ENCODE assay signal across 10 mouse cellular contexts in the genomic region with DNA sequence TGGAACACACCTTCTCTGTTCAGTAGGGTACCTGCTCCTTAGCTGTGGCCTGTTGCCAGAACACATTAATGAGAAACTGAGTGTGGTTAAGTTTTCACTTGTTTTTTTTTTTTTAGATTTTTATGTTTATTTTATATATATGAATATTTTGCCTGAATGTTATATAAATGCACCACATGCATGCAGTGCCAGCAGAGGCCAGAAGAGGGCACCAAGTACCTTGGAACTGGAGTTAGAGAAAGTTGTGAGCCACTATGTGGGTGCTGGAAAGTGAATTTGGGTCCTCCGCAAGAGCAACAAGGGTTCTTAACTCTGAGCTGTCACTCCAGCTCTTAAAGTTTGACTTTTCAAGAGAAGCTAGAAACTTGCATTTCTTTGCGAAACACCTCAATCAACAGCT. TPM values are rescaled to one million over a fixed set of nuclear protein-coding genes. Genes with fewer than 3 reads are reported as not detected.
DNase-seq lines count a peak whose midpoint lies in the region; ATAC-seq and TF ChIP-seq lines count a peak whose summit lies in the region.
"Had no signal": no experiment of that assay in that cellular context is flagged by ENCODE, and none has a peak within 500 bp of the region (broad histone marks: within the 10 kb centered on the region; RNA-seq: fewer than 3 reads in every experiment).

No protein-coding gene starts in this region.

- no peaks in the 10 kb centered on the region for H3K27me3 ChIP-seq in heart, adult 2 months (ENCODE audit: control insufficient read depth, insufficient read depth, low read length)
- H3K27me3 ChIP-seq in heart, embryonic 12.5 days (replicated peaks): no peaks in the 10 kb centered on the region
- no peaks in the 10 kb centered on the region for H3K27me3 ChIP-seq in limb, embryonic 10.5 days (ENCODE audit: low read depth, poor library complexity, severe bottlenecking)
- H3K27me3 ChIP-seq in hindbrain, embryonic 12.5 days: no peaks in the 10 kb centered on the region

- no peaks in the 10 kb centered on the region for H3K9me3 ChIP-seq in heart, embryonic 12.5 days (replicated peaks)
- no peaks in the 10 kb centered on the region for H3K9me3 ChIP-seq in limb, embryonic 10.5 days (replicated peaks)
- H3K9me3 ChIP-seq in hindbrain, embryonic 12.5 days (replicated peaks): no peaks in the 10 kb centered on the region

- no peak overlapping the region for H3K9ac ChIP-seq in heart, adult 2 months (ENCODE audit: low read depth, low read length)
- no peak overlapping the region for H3K9ac ChIP-seq in heart, embryonic 12.5 days
- H3K9ac ChIP-seq in hindbrain, embryonic 12.5 days: no peak overlapping the region

- 84% methylated on average over 2 of the region's 2 CpGs for WGBS in heart, adult 2 months
- 84% methylated on average over 2 of the region's 2 CpGs for WGBS in heart, embryonic 12.5 days
- WGBS in limb, embryonic 10.5 days: 91% methylated on average over 2 of the region's 2 CpGs
- WGBS in hindbrain, embryonic 12.5 days: 88% methylated on average over 2 of the region's 2 CpGs

- peak; percentile 2 to 52 for DNase-seq in heart, adult 2 months
- DNase-seq in A20 (ENCODE audit: low read depth, low spot score): peak; percentile 40
- peak; percentile 28 for DNase-seq in limb, embryonic 10.5 days (ENCODE audit: low spot score)
- DNase-seq in spleen, adult 18-20 months: peak; percentile 18 to 37

- H3K4me2 ChIP-seq in heart, embryonic 12.5 days: no peak overlapping the region
- H3K4me2 ChIP-seq in hindbrain, embryonic 12.5 days (replicated peaks): no peak overlapping the region

- no peaks in the 10 kb centered on the region for H3K4me1 ChIP-seq in heart, adult 2 months (ENCODE audit: control insufficient read depth, insufficient read depth, low read length)
- H3K4me1 ChIP-seq in heart, embryonic 12.5 days (replicated peaks): no peaks in the 10 kb centered on the region
- no peaks in the 10 kb centered on the region for H3K4me1 ChIP-seq in embryonic fibroblast, embryonic 13.5 days (ENCODE audit: control insufficient read depth, insufficient read depth, low read length)
- H3K4me1 ChIP-seq in limb, embryonic 10.5 days: no peaks in the 10 kb centered on the region
- no peaks in the 10 kb centered on the region for H3K4me1 ChIP-seq in hindbrain, embryonic 12.5 days

- peak; percentile 78 for TF ChIP-seq CTCF in heart, adult 2 months (IDR thresholded peaks at IDR 0.05)
- TF ChIP-seq CTCF in embryonic fibroblast, embryonic 13.5 days (IDR thresholded peaks at IDR 0.05; ENCODE audit: borderline replicate concordance, insufficient read depth, low read length): peak; percentile 26; the same call in 1 of the 2 replicates

- H3K79me2 ChIP-seq in heart, adult 2 months (replicated peaks; ENCODE audit: control insufficient read depth, insufficient read depth, low read length): no peaks in the 10 kb centered on the region

- ATAC-seq in heart, embryonic 12.5 days (ENCODE audit: insufficient number of reproducible peaks, low FRiP score): no peak
- ATAC-seq in activated CD4-positive, CD25-positive, alpha-beta regulatory T cell, adult 4 months: peak; percentile 23
- ATAC-seq in hindbrain, embryonic 12.5 days (ENCODE audit: low FRiP score): no peak

- no peaks in the 10 kb centered on the region for H3K36me3 ChIP-seq in heart, adult 2 months (ENCODE audit: control insufficient read depth, insufficient read depth, low read length)
- no peaks in the 10 kb centered on the region for H3K36me3 ChIP-seq in heart, embryonic 12.5 days
- no peaks in the 10 kb centered on the region for H3K36me3 ChIP-seq in limb, embryonic 10.5 days
- H3K36me3 ChIP-seq in hindbrain, embryonic 12.5 days: 0 out of 2 replicates have a peak, but pooled peaks cover 2% of the 10 kb centered on the region

- TF ChIP-seq POLR2A in heart, adult 2 months (IDR thresholded peaks at IDR 0.05; ENCODE audit: insufficient read depth, low read depth, low read length): no peak
- TF ChIP-seq POLR2A in embryonic fibroblast, embryonic 13.5 days (IDR thresholded peaks at IDR 0.05; ENCODE audit: low read depth, low read length): no peak

- H3K27ac ChIP-seq in heart, adult 2 months: no peak overlapping the region
- no peak overlapping the region for H3K27ac ChIP-seq in heart, embryonic 12.5 days (ENCODE audit: poor library complexity, severe bottlenecking)
- H3K27ac ChIP-seq in embryonic fibroblast, embryonic 13.5 days (ENCODE audit: insufficient read depth, low read length): no peak overlapping the region
- no peak overlapping the region for H3K27ac ChIP-seq in limb, embryonic 10.5 days
- no peak overlapping the region for H3K27ac ChIP-seq in hindbrain, embryonic 12.5 days

- H3K4me3 ChIP-seq in heart, adult 2 months: no peak overlapping the region
- no peak overlapping the region for H3K4me3 ChIP-seq in heart, embryonic 12.5 days
- H3K4me3 ChIP-seq in embryonic fibroblast, embryonic 13.5 days (ENCODE audit: insufficient read depth, low read length): no peak overlapping the region
- H3K4me3 ChIP-seq in limb, embryonic 10.5 days: no peak overlapping the region
- H3K4me3 ChIP-seq in hindbrain, embryonic 12.5 days: no peak overlapping the region
- H3K4me3 ChIP-seq: myocyte had no signal

- no peak for TF ChIP-seq EP300 in heart, adult 2 months (IDR thresholded peaks at IDR 0.05; ENCODE audit: insufficient read depth, low read depth, low read length)

- intact Hi-C loops in heart, adult 2 months (cut with DNase I): no loop called here

RNA-seq across cellular contexts. Expression of gene Slc25a14, which starts 20.9 kb away (rescaled TPM):
- 1 to 10 TPM; 1.9 to 2.1 TPM for total RNA-seq in heart, adult 2 months (2021)
- 1.6 and 1.9 TPM in 2 replicates for polyA plus RNA-seq in heart, adult 2 months (2012; rRNA removed)
- polyA plus RNA-seq in heart, embryonic 12.5 days (2016; fragmentation: Nextera tagmentation; extraction: Ambion mirVana): 9.5 and 9.9 TPM in 2 replicates
- polyA plus RNA-seq in activated CD4-positive, CD25-positive, alpha-beta regulatory T cell, adult 4 months (2017; shearing (Covaris generic)): 10 to 100 TPM; 11.9 to 12.6 TPM
- polyA plus RNA-seq in embryonic fibroblast, embryonic 13.5 days (2011; ENCODE audit: insufficient read length, low read depth, missing spikeins): 7.7 and 8.6 TPM in 2 replicates
- polyA plus RNA-seq in limb, embryonic 10.5 days (2016; fragmentation: Nextera tagmentation; extraction: Ambion mirVana): 16.2 and 18.1 TPM in 2 replicates
- 26.9 and 32.3 TPM in 2 replicates for polyA plus RNA-seq in hindbrain, embryonic 12.5 days (2016; fragmentation: Nextera tagmentation; extraction: Ambion mirVana)

RNA-seq across cellular contexts. Expression of gene Gpr119, which starts 30.2 kb away (rescaled TPM):
- total RNA-seq in heart, adult 2 months (2021): not detected
- 0.04 TPM in 1 of 2 replicates, not detected in the other for polyA plus RNA-seq in heart, adult 2 months (2012; rRNA removed)
- polyA plus RNA-seq in heart, embryonic 12.5 days (2016; fragmentation: Nextera tagmentation; extraction: Ambion mirVana): not detected in 2 replicates
- not detected for polyA plus RNA-seq in activated CD4-positive, CD25-positive, alpha-beta regulatory T cell, adult 4 months (2017; shearing (Covaris generic))
- polyA plus RNA-seq in embryonic fibroblast, embryonic 13.5 days (2011; ENCODE audit: insufficient read length, low read depth, missing spikeins): not detected in 2 replicates
- polyA plus RNA-seq in limb, embryonic 10.5 days (2016; fragmentation: Nextera tagmentation; extraction: Ambion mirVana): not detected in 2 replicates
- polyA plus RNA-seq in hindbrain, embryonic 12.5 days (2016; fragmentation: Nextera tagmentation; extraction: Ambion mirVana): not detected in 2 replicates
- total RNA-seq: hematopoietic stem cell, adult 5-6 weeks had no signal
- polyA plus RNA-seq: myocyte had no signal

RNA-seq across cellular contexts. Expression of gene Zfp280c, which starts 49.8 kb away (rescaled TPM):
- 1 to 10 TPM; 4.5 to 4.8 TPM for total RNA-seq in heart, adult 2 months (2021)
- 2.5 and 5.1 TPM in 2 replicates for polyA plus RNA-seq in heart, adult 2 months (2012; rRNA removed)
- 7.2 TPM in 2 replicates for polyA plus RNA-seq in heart, embryonic 12.5 days (2016; fragmentation: Nextera tagmentation; extraction: Ambion mirVana)
- polyA plus RNA-seq in activated CD4-positive, CD25-positive, alpha-beta regulatory T cell, adult 4 months (2017; shearing (Covaris generic)): 10 to 100 TPM; 15.6 to 17.7 TPM
- 22.1 and 29.3 TPM in 2 replicates for polyA plus RNA-seq in embryonic fibroblast, embryonic 13.5 days (2011; ENCODE audit: insufficient read length, low read depth, missing spikeins)
- polyA plus RNA-seq in limb, embryonic 10.5 days (2016; fragmentation: Nextera tagmentation; extraction: Ambion mirVana): 18.9 and 21.2 TPM in 2 replicates
- 16.5 and 16.6 TPM in 2 replicates for polyA plus RNA-seq in hindbrain, embryonic 12.5 days (2016; fragmentation: Nextera tagmentation; extraction: Ambion mirVana)

RNA-seq across cellular contexts. Expression of gene Rbmx2, which starts 50.7 kb away (rescaled TPM):
- 1 to 10 TPM; 2.1 TPM for total RNA-seq in heart, adult 2 months (2021)
- polyA plus RNA-seq in heart, adult 2 months (2012; rRNA removed): 0.66 and 1.7 TPM in 2 replicates
- 17.0 and 17.8 TPM in 2 replicates for polyA plus RNA-seq in heart, embryonic 12.5 days (2016; fragmentation: Nextera tagmentation; extraction: Ambion mirVana)
- polyA plus RNA-seq in activated CD4-positive, CD25-positive, alpha-beta regulatory T cell, adult 4 months (2017; shearing (Covaris generic)): 10 to 100 TPM in 1 of 2 experiments, 1 to 10 TPM in 1; 8.2 to 19.8 TPM
- polyA plus RNA-seq in embryonic fibroblast, embryonic 13.5 days (2011; ENCODE audit: insufficient read length, low read depth, missing spikeins): 7.5 and 9.1 TPM in 2 replicates
- 23.6 and 30.7 TPM in 2 replicates for polyA plus RNA-seq in limb, embryonic 10.5 days (2016; fragmentation: Nextera tagmentation; extraction: Ambion mirVana)
- polyA plus RNA-seq in hindbrain, embryonic 12.5 days (2016; fragmentation: Nextera tagmentation; extraction: Ambion mirVana): 21.1 and 22.1 TPM in 2 replicates
